Mouse (Mus musculus) kidney, embryonic 15.5 days (tissue): ENCODE results near the gene Arglu1. TPM values are rescaled to one million over a fixed set of nuclear protein-coding genes. Genes with fewer than 3 reads are reported as not detected.

Source experiments
- ATAC-seq: fragments of 200-750 bp; cut with Nextera tagmentation; replicated peaks from 2 replicates; pipeline ENCODE4 v1.8.0; 2017; ENCODE audit warnings: moderate TSS enrichment; ENCODE audit not compliant: low FRiP score
- H3K27ac ChIP-seq: fragments of 300-500 bp; sonication (generic); 2 replicates; pipeline ENCODE4 v1.5.1; 2015; ENCODE audit warnings: mild to moderate bottlenecking, inconsistent platforms
- H3K27me3 ChIP-seq: fragments of 300-500 bp; sonication (generic); 2 replicates; pipeline ENCODE4 v1.6.1; 2015; ENCODE audit warnings: inconsistent platforms
- H3K36me3 ChIP-seq: fragments of 300-500 bp; sonication (generic); 2 replicates; pipeline ENCODE4 v1.6.1; 2015; ENCODE audit warnings: inconsistent platforms
- H3K4me1 ChIP-seq: fragments of 300-500 bp; sonication (generic); 2 replicates; pipeline ENCODE4 v1.6.1; 2015; ENCODE audit warnings: inconsistent platforms
- H3K4me2 ChIP-seq: fragments of 300-500 bp; sonication (generic); 2 replicates; pipeline ENCODE4 v1.6.1; 2015; ENCODE audit warnings: moderate library complexity, mild to moderate bottlenecking, inconsistent platforms
- H3K4me3 ChIP-seq: fragments of 300-500 bp; sonication (generic); replicated peaks from 2 replicates; pipeline ENCODE4 v1.5.1; 2015; ENCODE audit warnings: mild to moderate bottlenecking, inconsistent platforms
- H3K9ac ChIP-seq: fragments of 300-500 bp; sonication (generic); 2 replicates; pipeline ENCODE4 v1.6.1; 2015; ENCODE audit warnings: mild to moderate bottlenecking, inconsistent platforms
- H3K9me3 ChIP-seq: fragments of 300-500 bp; sonication (generic); replicated peaks from 2 replicates; pipeline ENCODE4 v1.6.1; 2016; ENCODE audit warnings: inconsistent platforms
- WGBS: fragments of 180-500 bp; shearing (Covaris S2); methylation state at CpG from one replicate; pipeline ENCODE4 v1.1.7; 2015; ENCODE audit warnings: mixed read lengths; 5-methylcytosine and 5-hydroxymethylcytosine counted together
- polyA plus RNA-seq: library from polyadenylated mRNA; unstranded; fragments of >200 nt; fragmentation: Nextera tagmentation; extraction: Ambion mirVana; gene quantifications from 2 replicates; pipeline ENCODE4 v1.2.1, GENCODE M21; 2015

Arglu1 gene
- polyA plus RNA-seq, 1 experiment from 2014 or later: 146 TPM

DNA sequence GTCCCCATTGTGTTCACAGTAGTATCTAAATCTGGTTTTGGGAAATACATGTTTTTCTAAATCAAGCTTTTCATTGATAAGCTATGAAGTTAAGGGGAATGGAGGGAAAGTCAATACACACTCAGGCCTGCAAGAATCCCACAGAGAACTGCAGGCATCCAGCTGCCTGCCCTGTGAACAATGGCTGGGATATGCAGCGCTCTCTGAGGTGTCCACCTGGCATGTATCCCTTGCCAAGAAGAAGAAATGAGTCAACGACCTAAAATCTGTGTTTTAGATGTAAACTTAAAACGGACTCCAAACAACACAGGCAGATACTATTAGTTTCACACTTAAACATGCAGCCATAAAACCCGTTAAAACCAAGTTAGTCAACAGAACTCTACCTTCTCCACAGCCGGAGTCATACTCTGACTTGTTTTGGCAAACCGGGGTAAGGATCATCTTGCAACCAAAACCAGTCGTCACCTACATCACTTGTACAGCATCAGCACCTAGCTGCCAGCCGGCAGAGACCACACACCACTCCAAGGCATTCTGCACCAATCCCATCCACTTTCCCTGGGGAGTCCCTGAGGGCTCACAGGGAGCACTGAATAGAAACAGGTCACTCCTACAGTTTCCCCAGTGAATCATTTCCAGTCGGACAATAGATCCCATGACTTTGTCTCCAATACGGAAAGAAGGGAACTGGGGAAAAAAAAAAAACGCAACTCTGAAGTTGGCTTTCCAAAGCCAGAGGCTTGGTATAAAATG, 46.0 kb downstream of the Arglu1 start:
- H3K4me3 ChIP-seq: no peak overlapping the region
- H3K27me3 ChIP-seq: no peaks in the 10 kb centered on the region
- peaks cover 3% of the 10 kb centered on the region; the same call in 1 of the 2 replicates for H3K36me3 ChIP-seq
- no peak overlapping the region for H3K27ac ChIP-seq
- H3K9me3 ChIP-seq: no peaks in the 10 kb centered on the region
- H3K9ac ChIP-seq: no peak overlapping the region
- H3K4me2 ChIP-seq: no peak overlapping the region
- ATAC-seq: no peak
- WGBS: 73% methylated on average over 11 of the region's 11 CpGs
- H3K4me1 ChIP-seq: peaks cover 33% of the 10 kb centered on the region

DNA sequence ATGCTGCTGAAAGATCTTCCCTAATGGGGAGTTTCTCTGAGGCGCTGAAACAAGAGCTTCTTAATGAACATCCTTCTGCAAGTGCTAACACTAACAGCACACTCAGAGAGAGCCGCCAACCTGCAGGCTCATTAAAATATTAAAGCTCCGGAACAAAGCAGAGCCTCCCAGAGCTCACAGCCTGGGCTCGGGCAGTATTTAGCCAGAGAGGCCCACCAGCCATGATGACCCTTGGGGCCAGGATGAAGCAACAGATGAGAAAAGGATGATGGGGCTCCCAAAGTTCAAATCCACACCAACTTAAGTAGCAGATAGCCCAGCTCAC, 50.1 kb downstream of the Arglu1 start:
- peaks cover 21% of the 10 kb centered on the region for H3K4me1 ChIP-seq
- peaks cover 17% of the 10 kb centered on the region; the same call in 1 of the 2 replicates for H3K36me3 ChIP-seq
- H3K9ac ChIP-seq: no peak overlapping the region
- H3K27me3 ChIP-seq: no peaks in the 10 kb centered on the region
- H3K4me3 ChIP-seq: no peak overlapping the region
- peak overlapping the region; percentile 30; the same call in 1 of the 2 replicates for H3K27ac ChIP-seq
- H3K9me3 ChIP-seq: no peaks in the 10 kb centered on the region
- 0 out of 2 replicates have a peak, but pooled peaks have one; percentile 43 for ATAC-seq
- 21% methylated on average over 4 of the region's 4 CpGs for WGBS
- H3K4me2 ChIP-seq: no peak overlapping the region

DNA sequence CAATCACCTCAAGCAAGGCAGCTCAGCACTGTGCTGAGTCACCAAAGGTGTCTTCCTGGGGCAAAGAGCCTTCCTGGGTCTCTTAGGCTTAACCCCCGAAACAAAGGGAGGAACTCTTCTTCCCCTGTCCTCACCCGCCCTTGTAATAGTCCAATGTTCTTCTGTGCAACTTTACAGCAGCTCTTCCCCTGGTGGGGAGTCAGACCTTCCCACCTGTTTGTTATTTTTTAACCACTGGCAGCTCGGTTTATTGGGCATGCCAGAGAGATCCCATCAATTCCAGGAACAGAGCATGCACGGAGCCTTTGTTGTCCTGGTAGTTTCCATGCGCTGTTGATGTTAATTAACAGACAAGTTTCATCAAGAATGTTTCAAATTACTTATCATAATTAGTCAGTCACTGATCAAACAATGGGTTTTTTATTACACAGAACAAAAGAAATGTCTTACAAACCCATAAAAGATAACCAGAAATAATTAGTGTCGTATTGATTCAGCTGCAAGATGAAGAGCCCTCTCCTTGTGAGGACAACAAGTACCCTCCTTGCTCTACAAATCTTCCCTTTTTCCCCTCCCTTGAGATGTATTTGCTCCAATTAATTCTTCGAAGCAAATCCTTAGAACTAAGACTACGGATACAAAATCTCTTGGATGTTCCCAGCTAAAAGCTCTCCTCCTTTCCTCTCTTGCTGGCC, 50.6 kb downstream of the Arglu1 start:
- no peak overlapping the region for H3K9ac ChIP-seq
- whole genome bisulfite sequencing: 23% methylated on average over 8 of the region's 8 CpGs
- H3K9me3 ChIP-seq: no peaks in the 10 kb centered on the region
- no peaks in the 10 kb centered on the region for H3K27me3 ChIP-seq
- H3K4me1 ChIP-seq: peaks cover 20% of the 10 kb centered on the region
- 0 out of 2 replicates have a peak overlapping the region, but pooled peaks have one; percentile 30 for H3K27ac ChIP-seq
- H3K4me3 ChIP-seq: no peak overlapping the region
- peak; percentile 76 for ATAC-seq
- peaks cover 19% of the 10 kb centered on the region; the same call in 1 of the 2 replicates for H3K36me3 ChIP-seq
- H3K4me2 ChIP-seq: no peak overlapping the region

DNA sequence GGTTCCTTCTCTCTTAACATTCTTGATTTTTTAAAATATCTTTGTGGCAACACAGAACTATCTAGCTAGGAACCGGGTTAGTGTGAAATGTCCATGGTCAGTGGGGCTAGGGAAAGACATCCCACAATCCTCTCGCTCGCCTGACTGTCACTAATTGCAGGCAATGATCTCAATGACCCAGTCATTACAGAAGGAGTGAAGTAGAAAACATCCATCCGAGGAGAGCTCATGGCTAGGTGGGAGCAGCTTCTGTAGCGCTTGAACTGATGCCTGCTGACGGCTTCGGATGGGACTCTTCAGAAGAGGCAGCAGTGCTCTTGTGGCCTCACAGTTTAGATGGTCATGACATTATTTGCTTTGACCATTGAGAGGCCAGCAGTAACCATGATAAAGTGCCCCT, 58.9 kb downstream of the Arglu1 start:
- H3K27me3 ChIP-seq: no peaks in the 10 kb centered on the region
- H3K9me3 ChIP-seq: no peaks in the 10 kb centered on the region
- no peak for ATAC-seq
- no peak overlapping the region for H3K4me3 ChIP-seq
- no peak overlapping the region for H3K27ac ChIP-seq
- WGBS: 52% methylated on average over 7 of the region's 7 CpGs
- peaks cover 22% of the 10 kb centered on the region for H3K36me3 ChIP-seq
- H3K4me1 ChIP-seq: peaks cover 7% of the 10 kb centered on the region; the same call in 1 of the 2 replicates
- H3K9ac ChIP-seq: no peak overlapping the region
- H3K4me2 ChIP-seq: no peak overlapping the region

DNA sequence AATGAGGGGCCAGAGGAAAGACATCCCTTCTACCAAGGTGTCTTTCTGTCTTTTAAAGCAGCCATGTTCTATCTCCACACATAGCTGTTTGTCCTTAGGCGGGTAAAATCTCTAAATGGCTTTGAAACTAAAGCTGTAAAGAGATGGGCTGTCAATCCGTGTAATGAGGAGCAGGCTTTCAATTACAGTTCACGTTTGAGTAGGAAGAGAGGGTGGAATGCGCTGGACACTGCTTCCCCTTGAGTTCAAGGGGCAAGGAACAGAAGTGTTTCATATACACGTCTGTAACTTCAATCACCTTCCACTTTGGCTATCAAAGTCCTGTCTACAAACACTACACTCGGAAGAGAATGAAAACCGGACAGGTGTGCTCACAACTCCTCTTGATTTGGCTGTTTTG, 66.3 kb downstream of the Arglu1 start:
- H3K9me3 ChIP-seq: no peaks in the 10 kb centered on the region
- no peak overlapping the region for H3K9ac ChIP-seq
- H3K36me3 ChIP-seq: peaks cover 52% of the 10 kb centered on the region
- H3K4me3 ChIP-seq: no peak overlapping the region
- H3K27me3 ChIP-seq: no peaks in the 10 kb centered on the region
- 43% methylated on average over 7 of the region's 7 CpGs for WGBS
- no peak for ATAC-seq
- H3K4me1 ChIP-seq: peaks cover 20% of the 10 kb centered on the region
- H3K4me2 ChIP-seq: no peak overlapping the region
- peak overlapping the region; percentile 5; the same call in 1 of the 2 replicates for H3K27ac ChIP-seq

DNA sequence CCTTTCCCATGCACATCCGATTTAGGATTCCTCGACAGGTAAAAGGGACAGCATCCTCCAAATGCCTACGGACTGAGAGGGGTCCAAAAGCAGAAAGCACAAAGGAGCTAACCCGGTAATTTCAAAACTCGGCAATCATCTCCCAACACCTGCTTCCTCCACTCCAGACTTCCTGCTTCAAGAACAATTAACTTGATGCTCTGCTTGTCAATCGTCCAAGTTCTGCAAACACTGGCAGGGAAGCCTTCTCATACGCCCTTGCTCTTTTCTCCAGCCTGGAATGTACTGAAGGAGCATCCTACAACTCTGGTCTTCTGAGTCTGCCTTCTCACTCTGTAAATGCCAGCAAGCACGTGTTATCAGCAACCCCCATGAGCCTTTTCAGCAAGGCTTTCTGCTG, 66.8 kb downstream of the Arglu1 start:
- 0 out of 2 replicates have a peak overlapping the region, but pooled peaks have one; percentile 15 for H3K27ac ChIP-seq
- no peaks in the 10 kb centered on the region for H3K27me3 ChIP-seq
- ATAC-seq: no peak
- peaks cover 56% of the 10 kb centered on the region for H3K36me3 ChIP-seq
- no peaks in the 10 kb centered on the region for H3K9me3 ChIP-seq
- no peak overlapping the region for H3K4me2 ChIP-seq
- H3K4me1 ChIP-seq: peaks cover 20% of the 10 kb centered on the region
- no peak overlapping the region for H3K9ac ChIP-seq
- 63% methylated on average over 8 of the region's 8 CpGs for WGBS
- H3K4me3 ChIP-seq: no peak overlapping the region

DNA sequence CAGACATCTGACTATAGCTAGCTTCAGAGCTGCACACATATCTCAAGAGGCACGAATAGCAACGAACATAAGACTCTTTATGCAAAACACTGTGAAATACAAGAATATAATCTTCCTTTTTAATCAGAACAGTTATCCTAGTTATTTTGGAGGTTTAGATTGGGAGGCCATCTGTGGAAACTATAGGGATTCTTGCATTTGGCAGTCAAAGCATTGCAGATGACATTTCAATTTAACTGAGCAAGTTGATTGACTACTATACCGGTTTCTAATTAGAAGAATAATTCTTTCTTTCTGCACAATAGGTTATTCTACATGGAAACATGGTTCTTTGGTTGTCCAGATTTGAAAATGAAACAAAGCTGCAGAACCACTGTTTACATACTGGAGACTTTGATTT, 67.8 kb downstream of the Arglu1 start:
- 88% methylated on average over 3 of the region's 3 CpGs for WGBS
- H3K4me2 ChIP-seq: no peak overlapping the region
- H3K9ac ChIP-seq: no peak overlapping the region
- ATAC-seq: no peak
- peaks cover 20% of the 10 kb centered on the region for H3K4me1 ChIP-seq
- no peaks in the 10 kb centered on the region for H3K9me3 ChIP-seq
- H3K36me3 ChIP-seq: peaks cover 59% of the 10 kb centered on the region
- H3K27ac ChIP-seq: no peak overlapping the region
- no peaks in the 10 kb centered on the region for H3K27me3 ChIP-seq
- no peak overlapping the region for H3K4me3 ChIP-seq

DNA sequence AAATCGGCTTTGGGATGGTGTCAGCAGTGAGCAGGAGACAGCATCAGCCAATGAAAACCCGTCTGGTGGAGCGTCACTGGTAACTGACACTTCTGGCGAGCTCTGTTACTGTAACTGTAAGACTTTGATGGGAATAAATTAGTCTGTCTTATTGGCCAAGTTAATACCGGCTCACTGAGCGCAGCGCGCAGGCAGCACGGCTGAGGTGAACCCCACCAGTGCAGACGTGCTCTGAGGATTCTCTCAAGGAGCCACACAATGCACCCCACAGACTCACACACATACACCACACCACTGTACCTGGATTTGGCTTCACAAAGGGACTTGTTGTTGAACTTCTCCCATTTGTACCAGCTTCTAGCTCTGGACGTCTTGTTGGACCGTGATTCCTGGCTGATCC, 68.3 kb downstream of the Arglu1 start:
- 89% methylated on average over 12 of the region's 12 CpGs for WGBS
- Histone ChIP-seq H3K36me3 (peaks cover 59% of the 10 kb centered on the region), H3K9ac (no peak overlapping the region), H3K4me3 (no peak overlapping the region), H3K27ac (no peak overlapping the region), H3K4me2 (no peak overlapping the region), H3K27me3 (no peaks in the 10 kb centered on the region), H3K4me1 (peaks cover 20% of the 10 kb centered on the region), H3K9me3 (no peaks in the 10 kb centered on the region)
- no peak for ATAC-seq

DNA sequence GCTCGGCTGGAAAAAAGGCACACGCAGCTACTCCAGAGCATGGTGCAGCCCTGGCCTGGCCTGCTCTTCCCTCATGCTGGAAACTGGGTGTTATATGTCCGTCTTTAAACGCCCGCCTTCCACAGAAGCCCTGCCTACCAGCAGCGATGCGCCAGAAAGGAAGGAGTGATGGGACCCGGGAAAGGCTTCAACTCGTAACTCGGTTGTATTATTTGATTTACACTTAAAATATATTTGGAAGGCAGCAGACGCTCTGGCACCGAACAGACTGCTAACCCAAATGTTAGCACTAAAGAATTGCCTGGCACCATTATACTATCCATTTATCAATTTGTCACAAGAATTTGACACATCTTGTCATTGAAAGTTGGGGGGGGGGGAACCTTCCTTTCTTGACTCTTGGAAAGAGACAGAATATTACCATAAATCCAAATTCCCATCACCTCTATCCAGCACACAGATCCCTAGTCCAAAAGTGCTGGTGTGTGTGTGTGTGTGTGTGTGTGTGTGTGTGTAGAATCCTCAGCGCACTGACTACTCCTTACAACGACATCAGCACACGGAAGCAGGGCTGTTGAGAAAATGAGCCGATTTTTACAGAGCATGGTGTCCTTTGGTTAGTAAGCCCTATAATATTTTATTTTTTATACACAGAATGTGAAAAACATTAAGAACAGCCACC, 68.9 kb downstream of the Arglu1 start:
- Histone ChIP-seq H3K36me3 (peaks cover 57% of the 10 kb centered on the region), H3K27me3 (no peaks in the 10 kb centered on the region), H3K4me2 (no peak overlapping the region), H3K9ac (no peak overlapping the region), H3K27ac (no peak overlapping the region), H3K4me3 (no peak overlapping the region), H3K9me3 (no peaks in the 10 kb centered on the region), H3K4me1 (peaks cover 24% of the 10 kb centered on the region)
- no peak for ATAC-seq
- WGBS: 82% methylated on average over 16 of the region's 16 CpGs

DNA sequence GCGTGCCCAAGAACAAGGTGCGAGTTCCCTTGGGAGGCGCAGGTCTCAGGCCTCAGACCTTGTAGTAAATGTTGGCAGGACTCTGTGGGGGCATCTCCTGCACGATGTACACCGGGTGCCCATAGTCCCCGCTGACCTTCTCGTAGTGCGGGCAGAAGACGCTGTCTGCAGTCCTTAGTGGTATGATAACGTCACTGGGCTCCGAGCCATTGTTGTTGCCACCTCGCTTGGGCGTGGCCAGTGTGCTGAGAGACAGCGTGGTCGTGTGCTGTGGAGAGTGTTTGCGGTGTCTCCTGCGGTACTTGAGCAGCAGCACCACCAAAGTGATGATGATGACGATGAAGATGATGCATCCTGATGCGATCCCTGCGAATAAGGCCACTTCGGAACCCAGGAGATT, 69.8 kb downstream of the Arglu1 start:
- H3K9me3 ChIP-seq: no peaks in the 10 kb centered on the region
- H3K4me2 ChIP-seq: no peak overlapping the region
- 90% methylated on average over 21 of the region's 21 CpGs for WGBS
- H3K4me3 ChIP-seq: no peak overlapping the region
- no peak for ATAC-seq
- H3K4me1 ChIP-seq: peaks cover 24% of the 10 kb centered on the region
- H3K27ac ChIP-seq: no peak overlapping the region
- no peaks in the 10 kb centered on the region for H3K27me3 ChIP-seq
- peaks cover 52% of the 10 kb centered on the region for H3K36me3 ChIP-seq
- H3K9ac ChIP-seq: no peak overlapping the region

DNA sequence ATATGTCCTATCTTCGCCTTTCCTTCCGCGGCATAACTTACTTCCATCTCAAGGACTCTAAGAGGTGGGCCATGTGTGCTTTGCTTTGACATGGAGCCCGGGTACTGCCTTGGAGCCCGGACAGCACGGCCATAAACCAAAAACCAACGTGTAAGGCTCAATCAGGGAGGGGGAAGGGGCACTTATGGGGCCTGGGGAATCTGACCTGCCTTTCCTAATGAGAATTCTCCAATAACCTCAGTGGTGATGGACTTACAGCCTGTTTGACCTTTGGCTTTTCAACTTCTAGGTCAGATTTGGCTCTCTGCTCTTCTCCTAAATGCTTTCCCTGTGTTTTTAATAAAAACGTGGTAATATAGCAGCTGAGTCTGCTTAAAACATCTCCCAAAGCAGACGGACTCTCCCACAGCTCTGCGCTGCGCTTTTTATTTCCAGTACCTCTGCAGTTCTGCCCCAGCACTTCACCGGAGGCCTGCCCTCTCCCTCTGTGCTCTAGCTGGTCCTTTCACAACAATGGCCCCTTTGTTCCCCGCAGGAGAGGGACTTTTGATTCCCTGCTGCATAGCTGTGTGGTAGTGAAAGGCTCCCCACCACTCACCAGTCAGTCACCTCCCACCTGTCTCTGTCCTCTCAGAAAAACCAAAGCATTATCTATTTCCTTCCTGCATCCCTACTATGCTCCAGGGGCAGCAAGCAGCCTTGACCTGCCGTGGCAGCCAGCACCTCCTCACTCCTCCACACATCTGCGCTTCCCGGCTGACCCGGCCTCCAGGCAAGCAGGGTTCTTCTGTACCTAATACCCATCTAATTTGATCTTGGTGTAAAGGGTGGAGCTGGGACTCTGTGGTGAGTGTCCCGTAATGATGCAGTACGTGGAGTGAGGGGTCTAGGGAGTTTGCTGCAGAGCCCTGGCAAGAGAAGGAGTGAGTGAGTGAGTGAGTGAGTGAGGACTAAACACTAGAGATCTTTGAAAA, 70.8 kb downstream of the Arglu1 start:
- ATAC-seq: peak; percentile 47; the same call in 1 of the 2 replicates
- Histone ChIP-seq H3K9ac (no peak overlapping the region), H3K27ac (peak overlapping the region; percentile 18; the same call in 1 of the 2 replicates), H3K27me3 (no peaks in the 10 kb centered on the region), H3K36me3 (peaks cover 52% of the 10 kb centered on the region), H3K4me2 (no peak overlapping the region), H3K9me3 (no peaks in the 10 kb centered on the region), H3K4me3 (no peak overlapping the region), H3K4me1 (peaks cover 23% of the 10 kb centered on the region)
- 37% methylated on average over 19 of the region's 19 CpGs for WGBS
